Mouse (Mus musculus) forebrain, embryonic 14.5 days (tissue): Measurements from ENCODE around the gene Gm44579. TPM values are rescaled to one million over a fixed set of nuclear protein-coding genes. Genes with fewer than 3 reads are reported as not detected.

Experiments
- ATAC-seq: fragments of 200-750 bp; cut with Nextera tagmentation; 2 replicates; pipeline ENCODE4 v1.8.0; 2017; ENCODE audit warnings: mild to moderate bottlenecking, moderate library complexity
- DNase-seq: peaks from one replicate; pipeline ENCODE4 v3.0.0-alpha.2; 2015; ENCODE audit warnings: low spot score
- H3K27ac ChIP-seq: fragments of 300-500 bp; sonication (generic); 2 replicates; pipeline ENCODE4 v1.5.1; 2014; ENCODE audit warnings: low read depth, mild to moderate bottlenecking, control low read depth, low read length, moderate library complexity
- H3K27me3 ChIP-seq: fragments of 300-500 bp; sonication (generic); replicated peaks from 2 replicates; pipeline ENCODE4 v1.6.1; 2014; ENCODE audit warnings: low read length, control low read depth, mixed read lengths; ENCODE audit not compliant: control insufficient read depth, insufficient read depth
- H3K36me3 ChIP-seq: fragments of 300-500 bp; sonication (generic); 2 replicates; pipeline ENCODE4 v1.6.1; 2014; ENCODE audit warnings: low read length, control low read depth; ENCODE audit not compliant: control insufficient read depth, insufficient read depth
- H3K4me1 ChIP-seq: fragments of 300-500 bp; sonication (generic); 2 replicates; pipeline ENCODE4 v1.6.1; 2014; ENCODE audit warnings: antibody characterized with exemption, low read length, control low read depth; ENCODE audit not compliant: control insufficient read depth, insufficient read depth
- H3K4me2 ChIP-seq: fragments of 300-500 bp; sonication (generic); 2 replicates; pipeline ENCODE4 v1.6.1; 2014; ENCODE audit warnings: mild to moderate bottlenecking, control low read depth, low read length
- H3K4me3 ChIP-seq: fragments of 300-500 bp; sonication (generic); 2 replicates; pipeline ENCODE4 v1.5.1; 2014; ENCODE audit warnings: low read depth, low read length, control low read depth
- H3K9ac ChIP-seq: fragments of 300-500 bp; sonication (generic); 2 replicates; pipeline ENCODE4 v1.6.1; 2014; ENCODE audit warnings: mild to moderate bottlenecking, low read length, control low read depth, moderate library complexity
- H3K9me3 ChIP-seq: fragments of 300-500 bp; sonication (generic); replicated peaks from 2 replicates; pipeline ENCODE4 v1.6.1; 2016; ENCODE audit warnings: low read length, control low read depth, mixed read lengths; ENCODE audit not compliant: control insufficient read depth
- WGBS: fragments of 180-500 bp; shearing (Covaris S2); extraction: QIAGEN DNeasy Blood & Tissue Kit; methylation state at CpG from one replicate; pipeline ENCODE4 v1.1.7; 2014; 5-methylcytosine and 5-hydroxymethylcytosine counted together
- polyA plus RNA-seq: library from polyadenylated mRNA; unstranded; fragments of >200 nt; fragmentation: Nextera tagmentation; extraction: Ambion mirVana; gene quantifications from 2 replicates; pipeline ENCODE4 v1.2.1, GENCODE M21; 2014

The Gm44579 gene
- polyA plus RNA-seq, 1 experiment from 2014 or later = not detected

DNA sequence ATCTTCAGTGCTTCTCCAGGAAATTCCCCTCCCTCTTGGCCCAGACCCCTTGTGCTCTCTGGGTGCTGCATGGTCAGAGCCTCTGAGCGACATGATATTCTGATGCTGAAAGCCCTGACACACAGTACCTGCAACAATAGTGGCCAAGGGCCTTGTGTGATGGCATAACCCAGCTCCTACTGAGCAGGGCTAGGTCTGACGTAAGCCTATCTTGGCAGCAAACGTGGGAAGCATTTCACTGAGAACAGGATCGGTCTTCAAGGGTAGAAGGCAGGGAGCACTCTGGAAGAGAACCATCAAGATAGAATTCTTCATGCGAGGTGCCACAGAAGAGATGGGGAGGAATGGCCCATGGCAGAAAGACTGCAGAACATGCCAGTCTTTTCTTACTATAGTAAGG, 55.3 kb downstream of the Gm44579 start, which contains the start of gene Asb8:
Gene Asb8 (minus strand): TSS at position 101 of the 400 bp plus-strand sequence.
- H3K9me3 ChIP-seq = no peaks in the 10 kb centered on the region
- H3K9ac ChIP-seq = peak within 1 kb of the TSS; percentile 69; the same call in 1 of the 2 replicates
- 86% methylated on average over 5 of the region's 5 CpGs for WGBS
- H3K4me3 ChIP-seq = no peak within 1 kb of the TSS
- no peaks in the 10 kb centered on the region for H3K36me3 ChIP-seq
- H3K4me2 ChIP-seq = peak within 1 kb of the TSS; percentile 78
- DNase-seq (no peak), ATAC-seq (no peak)
- no peak within 1 kb of the TSS for H3K27ac ChIP-seq
- peaks cover 2% of the 10 kb centered on the region; the same call in 1 of the 2 replicates for H3K4me1 ChIP-seq
- peaks cover 12% of the 10 kb centered on the region; the same call in 1 of the 2 replicates for H3K27me3 ChIP-seq

- Histone ChIP-seq H3K9me3 (no peaks in the 10 kb centered on the region), H3K4me3 (no peak overlapping the region), H3K9ac (no peak overlapping the region), H3K4me2 (no peak overlapping the region), H3K27me3 (no peaks in the 10 kb centered on the region), H3K36me3 (no peaks in the 10 kb centered on the region), H3K27ac (no peak overlapping the region), H3K4me1 (no peaks in the 10 kb centered on the region)
- 82% methylated on average over 4 of the region's 4 CpGs for WGBS
- ATAC-seq = no peak
- no peak for DNase-seq
These were observed 58.2 kb downstream of the Gm44579 start for GRCm38 (mm10) chr15:98162561-98162960.

GRCm38 (mm10) chr15:98161026-98161805, 59.6 kb downstream of the Gm44579 start:
- no peak for ATAC-seq
- Histone ChIP-seq H3K27ac (no peak overlapping the region), H3K27me3 (no peaks in the 10 kb centered on the region), H3K9ac (no peak overlapping the region), H3K4me2 (no peak overlapping the region), H3K4me3 (no peak overlapping the region), H3K9me3 (no peaks in the 10 kb centered on the region), H3K4me1 (no peaks in the 10 kb centered on the region), H3K36me3 (no peaks in the 10 kb centered on the region)
- DNase-seq = no peak
- WGBS = 57% methylated on average over 19 of the region's 19 CpGs

GRCm38 (mm10) chr15:98157253-98157652, 63.5 kb downstream of the Gm44579 start:
- Histone ChIP-seq H3K27ac (no peak overlapping the region), H3K4me3 (no peak overlapping the region), H3K4me2 (no peak overlapping the region), H3K9ac (no peak overlapping the region), H3K36me3 (no peaks in the 10 kb centered on the region), H3K27me3 (no peaks in the 10 kb centered on the region), H3K4me1 (no peaks in the 10 kb centered on the region), H3K9me3 (no peaks in the 10 kb centered on the region)
- 65% methylated on average over 1 of the region's 1 CpGs for WGBS
- no peak for ATAC-seq
- DNase-seq = no peak

DNA sequence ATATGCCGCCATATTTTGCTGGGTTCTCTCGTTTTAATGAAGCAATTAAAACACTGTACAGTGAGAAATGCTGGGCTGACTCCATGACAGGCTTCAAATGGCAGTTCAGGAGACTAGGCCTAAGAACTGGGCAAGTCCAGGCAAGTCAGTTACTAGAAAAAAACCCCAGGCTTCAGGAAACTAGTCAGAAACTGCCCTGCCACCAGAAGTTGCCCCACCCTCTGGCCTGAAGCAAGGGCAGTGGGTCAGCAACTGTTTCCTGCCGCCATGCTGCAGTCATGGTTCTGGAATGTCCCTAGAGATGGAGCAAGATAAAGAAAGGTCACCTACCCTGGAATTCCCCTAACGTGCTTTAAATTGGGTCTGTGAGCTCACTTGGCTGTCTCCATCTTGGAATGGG, 64.8 kb downstream of the Gm44579 start:
- 82% methylated on average over 4 of the region's 4 CpGs for WGBS
- Histone ChIP-seq H3K9ac (no peak overlapping the region), H3K9me3 (no peaks in the 10 kb centered on the region), H3K27ac (no peak overlapping the region), H3K4me2 (no peak overlapping the region), H3K4me3 (no peak overlapping the region), H3K27me3 (no peaks in the 10 kb centered on the region), H3K36me3 (no peaks in the 10 kb centered on the region), H3K4me1 (no peaks in the 10 kb centered on the region)
- DNase-seq (no peak), ATAC-seq (no peak)

- H3K9ac ChIP-seq = no peak overlapping the region
- no peaks in the 10 kb centered on the region for H3K9me3 ChIP-seq
- 91% methylated on average over 5 of the region's 5 CpGs for WGBS
- no peak overlapping the region for H3K4me2 ChIP-seq
- DNase-seq = no peak
- no peak overlapping the region for H3K4me3 ChIP-seq
- H3K27me3 ChIP-seq = no peaks in the 10 kb centered on the region
- no peaks in the 10 kb centered on the region for H3K4me1 ChIP-seq
- H3K36me3 ChIP-seq = no peaks in the 10 kb centered on the region
- no peak overlapping the region for H3K27ac ChIP-seq
- ATAC-seq = no peak
These were observed 65.5 kb downstream of the Gm44579 start for GRCm38 (mm10) chr15:98155272-98155671.

GRCm38 (mm10) chr15:98154631-98155030, 66.1 kb downstream of the Gm44579 start:
- Histone ChIP-seq H3K9ac (no peak overlapping the region), H3K4me3 (no peak overlapping the region), H3K9me3 (no peaks in the 10 kb centered on the region), H3K36me3 (no peaks in the 10 kb centered on the region), H3K4me1 (no peaks in the 10 kb centered on the region), H3K27me3 (no peaks in the 10 kb centered on the region), H3K27ac (no peak overlapping the region), H3K4me2 (no peak overlapping the region)
- DNase-seq = no peak
- no peak for ATAC-seq
- WGBS = 83% methylated on average over 3 of the region's 3 CpGs

- Histone ChIP-seq H3K27ac (no peak overlapping the region), H3K4me3 (no peak overlapping the region), H3K36me3 (no peaks in the 10 kb centered on the region), H3K4me1 (no peaks in the 10 kb centered on the region), H3K9me3 (no peaks in the 10 kb centered on the region), H3K9ac (no peak overlapping the region), H3K4me2 (no peak overlapping the region), H3K27me3 (no peaks in the 10 kb centered on the region)
- no peak for DNase-seq
- whole genome bisulfite sequencing = 65% methylated on average over 3 of the region's 4 CpGs
- no peak for ATAC-seq
These were observed 66.6 kb downstream of the Gm44579 start for GRCm38 (mm10) chr15:98154146-98154545.

DNA sequence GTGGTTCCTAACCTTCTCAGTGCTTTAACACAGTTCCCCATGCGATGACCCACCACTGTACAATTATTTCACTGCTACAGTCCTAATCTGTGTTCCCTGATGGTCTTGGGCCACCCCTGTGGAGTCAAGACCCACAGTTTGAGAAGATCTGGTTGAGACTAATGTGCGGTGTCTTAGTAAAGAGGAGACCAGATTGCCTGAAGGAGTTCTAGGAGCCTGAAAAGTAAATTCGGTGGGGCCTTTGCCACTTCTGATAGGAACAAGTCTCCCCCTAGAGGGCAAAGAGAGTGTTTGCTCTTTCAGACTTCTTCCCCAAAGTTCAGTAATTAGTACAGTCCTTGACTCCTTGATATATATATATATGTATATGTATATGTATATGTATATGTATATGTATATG, 67.2 kb downstream of the Gm44579 start:
- WGBS = 33% methylated on average over 3 of the region's 3 CpGs
- H3K9me3 ChIP-seq = no peaks in the 10 kb centered on the region
- H3K27ac ChIP-seq = no peak overlapping the region
- H3K9ac ChIP-seq = no peak overlapping the region
- H3K36me3 ChIP-seq = no peaks in the 10 kb centered on the region
- ATAC-seq (no peak), DNase-seq (peak; percentile 84)
- H3K4me3 ChIP-seq = no peak overlapping the region
- no peaks in the 10 kb centered on the region for H3K27me3 ChIP-seq
- no peak overlapping the region for H3K4me2 ChIP-seq
- H3K4me1 ChIP-seq = no peaks in the 10 kb centered on the region
